Mouse (Mus musculus): ENCODE data around the gene Plcb1.

DNA sequence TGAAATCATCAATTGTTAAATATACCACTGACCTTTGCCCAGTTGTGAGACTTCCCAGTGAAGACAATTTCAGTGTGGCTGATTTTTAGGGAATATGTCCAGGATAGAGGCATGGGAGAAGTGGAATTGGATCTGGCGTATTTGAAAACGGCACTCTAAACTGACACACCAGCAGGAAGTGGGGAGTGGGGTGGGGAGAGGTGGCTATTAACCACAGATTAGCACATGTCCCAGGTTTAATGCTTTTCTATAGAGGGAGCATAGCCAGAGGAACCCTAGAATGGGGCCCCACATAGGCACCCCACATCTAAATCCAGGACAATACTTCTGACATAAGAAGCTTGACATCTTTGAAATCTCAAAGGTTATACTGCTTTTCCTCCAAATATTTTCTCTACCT lies 699.4 kb downstream of the Plcb1 start:
- TF ChIP-seq CTCF (IDR thresholded peaks at IDR 0.05; ENCODE audit: extremely low read depth, insufficient read depth, low read length): no peak
- TF ChIP-seq POLR2A (IDR thresholded peaks at IDR 0.05; ENCODE audit: extremely low read depth, insufficient read depth, low read length): no peak
